Mouse (Mus musculus) frontal cortex, postnatal 14 days (tissue): ENCODE measurements around the gene Gzmk.
"Not testable (repeated sequence)": the region's sequence is repeated elsewhere in the genome, so short reads cannot be mapped to it uniquely, and the experiment has no call there.

Source experiments
- DNase-seq, 2 experiments: peaks; one replicate each; pipeline ENCODE4 v3.0.0; 2022; ENCODE audit warnings: low spot score in 2 of 2

Gene Gzmk

GRCm38 (mm10) chr13:113225811-113226210 lies at the start of gene Gzmk:
TSS of gene Gzmk (minus strand) at chr13:113225908.
- peak in 1 of 2 experiments; percentile 35 for DNase-seq

- DNase-seq = no peak
Measured at GRCm38 (mm10) chr13:113271189-113271588, 45.5 kb upstream of the Gzmk start.

- DNase-seq = peak; percentile 63 to 81
Measured at GRCm38 (mm10) chr13:113269777-113270776, 44.4 kb upstream of the Gzmk start.

- no peak for DNase-seq
Measured at GRCm38 (mm10) chr13:113267204-113267603, 41.5 kb upstream of the Gzmk start.

GRCm38 (mm10) chr13:113266495-113266951 lies 40.8 kb upstream of the Gzmk start:
- peak; percentile 31 to 76 for DNase-seq

GRCm38 (mm10) chr13:113265257-113265656 lies 39.5 kb upstream of the Gzmk start:
- DNase-seq = peak; percentile 20 to 51

- peak; percentile 18 to 36 for DNase-seq
Measured at GRCm38 (mm10) chr13:113262822-113263221, 37.1 kb upstream of the Gzmk start.

- DNase-seq = no peak
Measured at GRCm38 (mm10) chr13:113259237-113259636, 33.5 kb upstream of the Gzmk start.

- DNase-seq = no peak
Measured at GRCm38 (mm10) chr13:113257190-113257589, 31.5 kb upstream of the Gzmk start.

GRCm38 (mm10) chr13:113256766-113257165 lies 31.1 kb upstream of the Gzmk start:
- DNase-seq = no peak

GRCm38 (mm10) chr13:113252580-113252979 lies 26.9 kb upstream of the Gzmk start:
- not testable (repeated sequence) for DNase-seq

- DNase-seq = no peak
Measured at GRCm38 (mm10) chr13:113245025-113245424, 19.3 kb upstream of the Gzmk start.

- no peak for DNase-seq
Measured at GRCm38 (mm10) chr13:113242129-113242528, 16.4 kb upstream of the Gzmk start.

GRCm38 (mm10) chr13:113227666-113228463 lies 2.2 kb upstream of the Gzmk start:
- no peak for DNase-seq

GRCm38 (mm10) chr13:113227076-113227475 lies 1.4 kb upstream of the Gzmk start:
- no peak for DNase-seq

- DNase-seq = peak; percentile 17 to 20
Measured at GRCm38 (mm10) chr13:113224105-113224504, 1.6 kb downstream of the Gzmk start.

GRCm38 (mm10) chr13:113221851-113222250 lies 3.9 kb downstream of the Gzmk start:
- no peak for DNase-seq

- DNase-seq = no peak
Measured at GRCm38 (mm10) chr13:113213865-113214264, 11.8 kb downstream of the Gzmk start.

GRCm38 (mm10) chr13:113212401-113212800 lies 13.3 kb downstream of the Gzmk start:
- DNase-seq = no peak

- DNase-seq = no peak
Measured at GRCm38 (mm10) chr13:113211345-113211744, 14.4 kb downstream of the Gzmk start.

GRCm38 (mm10) chr13:113209624-113210023 lies 16.1 kb downstream of the Gzmk start, which contains the start of gene Esm1:
TSS of gene Esm1 (plus strand) at chr13:113209659.
- no peak for DNase-seq

GRCm38 (mm10) chr13:113205346-113205745 lies 20.4 kb downstream of the Gzmk start:
- DNase-seq = no peak
